Mouse (Mus musculus) B cell, adult 2 months (primary cell): ENCODE results near the gene Vmn1r124.
"Not testable (repeated sequence)": the region's sequence is repeated elsewhere in the genome, so short reads cannot be mapped to it uniquely, and the experiment has no call there.

Source experiments
- DNase-seq, 2 experiments: peaks; one replicate each; pipeline ENCODE4 v3.0.0; 2022

The Vmn1r124 gene

DNA sequence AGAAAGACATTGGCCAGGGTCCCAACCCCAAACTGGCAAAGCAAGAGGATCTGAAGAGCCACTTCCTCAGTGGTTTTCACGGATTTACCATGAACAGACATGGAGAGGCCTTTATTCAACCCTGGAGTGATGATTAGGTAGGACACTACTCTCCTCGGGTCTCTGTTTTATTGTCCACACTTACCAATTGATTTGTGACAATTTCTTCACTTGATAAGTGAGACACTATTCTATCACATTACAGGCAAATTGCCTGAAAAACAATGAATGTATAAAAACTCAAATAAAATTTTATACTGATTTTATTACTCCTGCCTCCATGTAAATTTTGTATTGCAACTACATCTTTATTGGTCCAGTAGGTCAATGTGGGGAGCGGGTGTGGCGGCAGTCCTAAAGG, at the start of gene Vmn1r124:
Gene Vmn1r124, minus strand, starts transcription at position 101 of the 400 bp plus-strand sequence.
- DNase-seq: not testable (repeated sequence)

DNA sequence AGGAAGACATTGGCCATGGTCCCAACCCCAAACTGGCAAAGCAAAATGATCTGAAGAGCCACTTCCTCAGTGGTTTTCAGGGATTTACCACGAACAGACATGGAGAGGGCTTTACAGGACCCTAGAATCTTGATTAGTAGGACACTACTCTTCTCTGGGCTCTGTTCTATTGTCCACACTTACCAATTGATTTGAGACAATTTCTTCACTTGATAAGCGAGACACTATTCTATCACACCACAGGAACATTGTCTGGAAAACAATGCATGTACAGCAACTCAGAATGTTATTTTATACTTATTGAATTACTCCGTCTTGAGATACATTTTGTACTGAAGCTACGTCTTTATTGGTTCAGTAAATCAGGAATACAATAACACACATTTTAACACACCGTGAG, 41.0 kb upstream of the Vmn1r124 start, which contains the start of gene Vmn1r126:
Gene Vmn1r126, minus strand, starts transcription at position 101 of the 400 bp plus-strand sequence.
- DNase-seq: not testable (repeated sequence)

DNA sequence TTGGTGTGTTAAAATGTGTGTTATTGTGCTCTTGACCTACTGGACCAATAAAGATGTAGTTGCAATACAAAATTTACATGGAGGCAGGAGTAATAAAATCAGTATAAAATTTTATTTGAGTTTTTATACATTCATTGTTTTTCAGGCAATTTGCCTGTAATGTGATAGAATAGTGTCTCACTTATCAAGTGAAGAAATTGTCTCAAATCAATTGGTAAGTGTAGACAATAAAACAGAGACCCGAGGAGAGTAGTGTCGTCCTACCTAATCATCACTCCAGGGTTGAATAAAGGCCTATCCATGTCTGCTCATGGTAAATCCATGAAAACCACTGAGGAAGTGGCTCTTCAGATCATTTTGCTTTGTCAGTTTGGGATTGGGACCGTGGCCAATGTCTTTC, 11.5 kb upstream of the Vmn1r124 start, which contains the start of gene Vmn1r125:
Gene Vmn1r125, plus strand, starts transcription at position 301 of the 400 bp plus-strand sequence.
- DNase-seq: not testable (repeated sequence)
